Mouse (Mus musculus) midbrain, embryonic 13.5 days (tissue): ENCODE measurements at regions not wholly inside any gene's neighbourhood (a gene's known extent, or its start where the extent isn't known, plus 50 kb on each side); places are given as distances from the start of the nearest gene placed in this dataset.
A peak's percentile ranks its signal among the peaks of the same experiment; 100 is the strongest.

Experiments
- ATAC-seq: fragments of 200-750 bp; cut with Nextera tagmentation; 2 replicates; pipeline ENCODE4 v1.8.0; 2017; ENCODE audit warnings: mild to moderate bottlenecking, moderate TSS enrichment, moderate library complexity
- H3K27ac ChIP-seq: fragments of 300-500 bp; sonication (generic); 2 replicates; pipeline ENCODE4 v1.5.1; 2015; ENCODE audit warnings: inconsistent platforms, mild to moderate bottlenecking, moderate library complexity
- H3K27me3 ChIP-seq: fragments of 300-500 bp; sonication (generic); 2 replicates; pipeline ENCODE4 v1.6.1; 2015; ENCODE audit warnings: mild to moderate bottlenecking, inconsistent platforms
- H3K36me3 ChIP-seq: fragments of 300-500 bp; sonication (generic); 2 replicates; pipeline ENCODE4 v1.6.1; 2015; ENCODE audit warnings: mild to moderate bottlenecking, inconsistent platforms
- H3K4me1 ChIP-seq: fragments of 300-500 bp; sonication (generic); replicated peaks from 2 replicates; pipeline ENCODE4 v1.6.1; 2015; ENCODE audit warnings: inconsistent platforms
- H3K4me2 ChIP-seq: fragments of 300-500 bp; sonication (generic); replicated peaks from 2 replicates; pipeline ENCODE4 v1.6.1; 2015; ENCODE audit warnings: moderate library complexity, mild to moderate bottlenecking, inconsistent platforms
- H3K4me3 ChIP-seq: fragments of 300-500 bp; sonication (generic); replicated peaks from 2 replicates; pipeline ENCODE4 v1.5.1; 2015; ENCODE audit warnings: mild to moderate bottlenecking, inconsistent platforms
- H3K9ac ChIP-seq: fragments of 300-500 bp; sonication (generic); replicated peaks from 2 replicates; pipeline ENCODE4 v1.6.1; 2015; ENCODE audit warnings: mild to moderate bottlenecking, inconsistent platforms
- H3K9me3 ChIP-seq: fragments of 300-500 bp; sonication (generic); 2 replicates; pipeline ENCODE4 v1.6.1; 2016; ENCODE audit warnings: mild to moderate bottlenecking, inconsistent platforms
- WGBS: fragments of 180-500 bp; shearing (Covaris S2); methylation state at CpG from one replicate; pipeline ENCODE4 v1.1.7; 2015; 5-methylcytosine and 5-hydroxymethylcytosine counted together

GRCm38 (mm10) chr19:56046784-56047390 lies 240.1 kb upstream of the Habp2 start:
- H3K4me1 ChIP-seq: no peaks in the 10 kb centered on the region
- H3K36me3 ChIP-seq: no peaks in the 10 kb centered on the region
- H3K27me3 ChIP-seq: no peaks in the 10 kb centered on the region
- no peak overlapping the region for H3K4me3 ChIP-seq
- H3K9ac ChIP-seq: no peak overlapping the region
- ATAC-seq: no peak
- no peaks in the 10 kb centered on the region for H3K9me3 ChIP-seq
- no peak overlapping the region for H3K4me2 ChIP-seq
- H3K27ac ChIP-seq: no peak overlapping the region
- 55% methylated on average over 16 of the region's 16 CpGs for WGBS

DNA sequence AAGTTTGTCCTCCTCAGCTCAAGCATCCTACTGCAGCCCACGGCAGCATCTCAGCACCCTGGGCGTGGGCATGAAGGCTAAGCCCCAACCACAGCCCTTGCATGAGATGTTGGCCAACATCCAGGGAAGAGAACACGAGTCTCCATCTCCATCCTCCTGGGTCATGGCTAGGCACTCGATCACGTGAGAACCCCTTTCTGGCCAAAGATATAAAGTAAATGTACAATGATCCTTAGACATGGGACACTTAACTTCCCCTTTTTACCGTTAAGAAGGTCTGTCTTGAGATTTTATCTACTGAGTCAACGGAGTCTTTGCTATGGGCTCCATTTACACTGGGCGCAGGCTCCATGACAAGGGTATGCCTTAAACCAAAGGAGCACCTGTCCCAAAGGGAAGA lies 232.8 kb upstream of the Habp2 start:
- Histone ChIP-seq H3K9me3 (no peaks in the 10 kb centered on the region), H3K27ac (no peak overlapping the region), H3K4me2 (no peak overlapping the region), H3K4me1 (peaks cover 3% of the 10 kb centered on the region; the same call in 1 of the 2 replicates), H3K9ac (no peak overlapping the region), H3K4me3 (no peak overlapping the region), H3K27me3 (0 out of 2 replicates have a peak, but pooled peaks cover 16% of the 10 kb centered on the region), H3K36me3 (no peaks in the 10 kb centered on the region)
- 94% methylated on average over 8 of the region's 8 CpGs for WGBS
- no peak for ATAC-seq

DNA sequence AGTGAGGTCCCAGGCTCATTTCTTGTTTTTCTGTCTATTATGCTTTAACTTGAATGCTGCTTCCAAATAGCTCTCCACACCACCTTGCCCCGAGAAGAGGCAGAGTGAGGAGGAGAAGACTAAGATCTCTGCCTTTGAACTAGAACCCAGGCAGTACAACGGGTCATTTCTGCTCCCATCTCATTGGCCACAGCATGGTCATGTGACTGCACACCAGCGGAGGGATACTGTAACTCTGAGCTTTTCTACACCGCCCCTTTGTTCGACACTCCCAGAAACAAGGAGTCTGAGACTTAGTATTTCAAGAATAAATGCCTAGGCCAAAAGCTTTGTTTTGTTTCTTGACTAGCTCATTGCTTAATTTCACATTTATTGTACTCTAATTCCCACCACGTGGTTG lies 230.5 kb upstream of the Habp2 start:
- H3K27me3 ChIP-seq: 0 out of 2 replicates have a peak, but pooled peaks cover 16% of the 10 kb centered on the region
- no peak overlapping the region for H3K4me2 ChIP-seq
- no peak overlapping the region for H3K4me3 ChIP-seq
- H3K27ac ChIP-seq: no peak overlapping the region
- no peak overlapping the region for H3K9ac ChIP-seq
- no peaks in the 10 kb centered on the region for H3K36me3 ChIP-seq
- H3K9me3 ChIP-seq: no peaks in the 10 kb centered on the region
- H3K4me1 ChIP-seq: peaks cover 8% of the 10 kb centered on the region
- WGBS: 86% methylated on average over 6 of the region's 6 CpGs
- ATAC-seq: no peak

- peaks cover 40% of the 10 kb centered on the region for H3K4me1 ChIP-seq
- H3K36me3 ChIP-seq: no peaks in the 10 kb centered on the region
- peaks cover 19% of the 10 kb centered on the region; the same call in 1 of the 2 replicates for H3K27me3 ChIP-seq
- H3K9ac ChIP-seq: no peak overlapping the region
- ATAC-seq: peak; percentile 92
- H3K27ac ChIP-seq: peak overlapping the region; percentile 84
- WGBS: 5% methylated on average over 10 of the region's 10 CpGs
- no peaks in the 10 kb centered on the region for H3K9me3 ChIP-seq
- H3K4me2 ChIP-seq: no peak overlapping the region
- H3K4me3 ChIP-seq: no peak overlapping the region
Measured at GRCm38 (mm10) chr19:56061882-56062540, 224.9 kb upstream of the Habp2 start.

- no peak for ATAC-seq
- no peaks in the 10 kb centered on the region for H3K9me3 ChIP-seq
- H3K9ac ChIP-seq: no peak overlapping the region
- peak overlapping the region; percentile 84; the same call in 1 of the 2 replicates for H3K27ac ChIP-seq
- H3K27me3 ChIP-seq: peaks cover 29% of the 10 kb centered on the region
- H3K4me2 ChIP-seq: no peak overlapping the region
- 36% methylated on average over 5 of the region's 5 CpGs for WGBS
- H3K4me1 ChIP-seq: peaks cover 36% of the 10 kb centered on the region
- H3K4me3 ChIP-seq: no peak overlapping the region
- H3K36me3 ChIP-seq: no peaks in the 10 kb centered on the region
Measured at GRCm38 (mm10) chr19:56063099-56063498, 223.8 kb upstream of the Habp2 start.

GRCm38 (mm10) chr19:56065730-56066129 lies 221.2 kb upstream of the Habp2 start:
- no peak for ATAC-seq
- no peak overlapping the region for H3K9ac ChIP-seq

DNA sequence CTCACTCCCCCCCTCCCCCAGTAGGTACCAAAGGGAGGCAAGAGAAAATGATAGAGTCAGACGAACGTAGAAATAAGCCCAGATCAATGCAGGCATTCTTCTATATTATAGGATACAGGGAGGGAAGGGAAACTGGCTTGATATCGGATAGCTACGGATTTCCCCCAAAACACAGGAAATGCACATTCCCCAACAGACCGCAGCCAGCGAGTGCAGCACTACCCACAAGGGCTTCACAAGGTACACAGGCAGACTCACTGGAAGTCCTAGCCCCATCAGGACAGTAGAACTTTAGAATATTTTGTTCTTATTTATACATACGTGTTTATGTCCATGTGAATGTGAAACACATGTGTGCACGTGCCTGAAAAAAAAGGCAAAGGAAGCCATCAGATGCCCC lies 218.8 kb upstream of the Habp2 start:
- Histone ChIP-seq H3K27me3 (peaks cover 29% of the 10 kb centered on the region), H3K36me3 (no peaks in the 10 kb centered on the region), H3K4me3 (no peak overlapping the region), H3K4me1 (peaks cover 27% of the 10 kb centered on the region), H3K4me2 (no peak overlapping the region), H3K27ac (no peak overlapping the region), H3K9ac (no peak overlapping the region), H3K9me3 (no peaks in the 10 kb centered on the region)
- no peak for ATAC-seq
- WGBS: 89% methylated on average over 8 of the region's 8 CpGs

More at GRCm38 (mm10) chr19:56065730-56066129, 221.2 kb upstream of the Habp2 start:
- Histone ChIP-seq H3K4me1 (peaks cover 47% of the 10 kb centered on the region), H3K9me3 (no peaks in the 10 kb centered on the region), H3K27ac (no peak overlapping the region), H3K36me3 (no peaks in the 10 kb centered on the region), H3K4me2 (no peak overlapping the region), H3K4me3 (no peak overlapping the region), H3K27me3 (peaks cover 29% of the 10 kb centered on the region)
- WGBS: 76% methylated on average over 6 of the region's 6 CpGs

GRCm38 (mm10) chr19:56068854-56069253 lies 218.1 kb upstream of the Habp2 start:
- Histone ChIP-seq H3K36me3 (no peaks in the 10 kb centered on the region), H3K27me3 (peaks cover 29% of the 10 kb centered on the region), H3K9me3 (no peaks in the 10 kb centered on the region), H3K9ac (no peak overlapping the region), H3K4me3 (no peak overlapping the region), H3K4me1 (peaks cover 20% of the 10 kb centered on the region), H3K27ac (no peak overlapping the region; the same call in 1 of the 2 replicates), H3K4me2 (no peak overlapping the region)
- no peak for ATAC-seq
- 67% methylated on average over 12 of the region's 12 CpGs for WGBS

- H3K4me1 ChIP-seq: peaks cover 17% of the 10 kb centered on the region
- no peak overlapping the region for H3K4me2 ChIP-seq
- H3K27me3 ChIP-seq: peaks cover 29% of the 10 kb centered on the region
- ATAC-seq: no peak
- no peaks in the 10 kb centered on the region for H3K9me3 ChIP-seq
- H3K27ac ChIP-seq: no peak overlapping the region; the same call in 1 of the 2 replicates
- H3K4me3 ChIP-seq: no peak overlapping the region
- WGBS: 27% methylated on average over 10 of the region's 10 CpGs
- H3K9ac ChIP-seq: no peak overlapping the region
- no peaks in the 10 kb centered on the region for H3K36me3 ChIP-seq
Measured at GRCm38 (mm10) chr19:56069266-56069665, 217.7 kb upstream of the Habp2 start.

DNA sequence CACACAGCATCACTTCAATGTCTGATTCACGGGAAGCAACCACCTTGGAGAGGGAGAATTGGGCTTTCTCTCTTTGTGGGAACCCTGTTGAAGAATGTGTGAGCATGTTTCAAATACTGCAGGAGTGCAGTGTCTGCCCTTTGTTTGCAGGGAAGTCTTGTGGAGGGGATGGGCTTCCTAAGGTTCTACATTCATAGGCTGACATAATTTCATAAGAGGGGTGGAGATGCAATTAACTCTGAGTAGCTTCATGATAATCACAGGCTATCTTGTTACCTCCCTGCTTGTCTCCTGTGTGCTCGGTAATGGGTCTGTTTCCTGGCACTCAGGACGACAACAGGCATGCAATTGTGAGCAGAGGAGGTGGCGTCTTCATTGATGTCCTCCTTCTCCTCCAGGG lies 215.6 kb upstream of the Habp2 start:
- Histone ChIP-seq H3K4me2 (no peak overlapping the region), H3K9me3 (no peaks in the 10 kb centered on the region), H3K4me1 (peaks cover 13% of the 10 kb centered on the region), H3K27ac (no peak overlapping the region), H3K36me3 (no peaks in the 10 kb centered on the region), H3K27me3 (peaks cover 16% of the 10 kb centered on the region), H3K9ac (no peak overlapping the region), H3K4me3 (no peak overlapping the region)
- WGBS: 54% methylated on average over 4 of the region's 4 CpGs
- ATAC-seq: no peak

DNA sequence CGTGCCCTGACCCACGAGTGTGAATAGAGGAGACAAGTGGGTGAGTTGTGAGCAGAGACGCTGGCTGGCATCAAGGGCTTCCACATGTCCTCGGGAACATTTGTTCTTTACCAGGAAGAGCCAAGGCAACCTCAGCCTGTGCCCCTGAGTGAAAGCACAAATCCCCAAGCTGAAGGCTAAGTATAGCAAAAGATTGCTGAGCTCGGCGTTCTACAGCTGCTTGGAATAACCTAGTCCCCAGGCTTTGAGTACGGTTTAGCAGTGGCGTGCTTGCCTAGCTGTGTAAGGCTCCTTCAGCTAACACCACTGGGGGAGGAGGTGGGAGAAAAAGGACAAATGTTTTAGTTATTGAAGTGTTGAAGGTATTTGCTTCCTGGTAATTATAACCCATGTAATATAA lies 210.8 kb upstream of the Habp2 start:
- H3K4me1 ChIP-seq: no peaks in the 10 kb centered on the region
- no peak for ATAC-seq
- H3K27me3 ChIP-seq: 0 out of 2 replicates have a peak, but pooled peaks cover 4% of the 10 kb centered on the region
- no peaks in the 10 kb centered on the region for H3K36me3 ChIP-seq
- no peaks in the 10 kb centered on the region for H3K9me3 ChIP-seq
- no peak overlapping the region for H3K4me2 ChIP-seq
- H3K27ac ChIP-seq: no peak overlapping the region
- 93% methylated on average over 8 of the region's 8 CpGs for WGBS
- H3K9ac ChIP-seq: no peak overlapping the region
- H3K4me3 ChIP-seq: no peak overlapping the region

GRCm38 (mm10) chr19:56077491-56077890 lies 209.4 kb upstream of the Habp2 start:
- H3K9ac ChIP-seq: no peak overlapping the region
- H3K36me3 ChIP-seq: no peaks in the 10 kb centered on the region
- whole genome bisulfite sequencing: 85% methylated on average over 8 of the region's 8 CpGs
- no peak for ATAC-seq
- H3K27me3 ChIP-seq: 0 out of 2 replicates have a peak, but pooled peaks cover 4% of the 10 kb centered on the region
- no peaks in the 10 kb centered on the region for H3K9me3 ChIP-seq
- H3K27ac ChIP-seq: no peak overlapping the region
- H3K4me2 ChIP-seq: no peak overlapping the region
- no peaks in the 10 kb centered on the region for H3K4me1 ChIP-seq
- H3K4me3 ChIP-seq: no peak overlapping the region
